Mouse (Mus musculus): ENCODE measurements around the gene Snx5.

Snx5 gene

DNA sequence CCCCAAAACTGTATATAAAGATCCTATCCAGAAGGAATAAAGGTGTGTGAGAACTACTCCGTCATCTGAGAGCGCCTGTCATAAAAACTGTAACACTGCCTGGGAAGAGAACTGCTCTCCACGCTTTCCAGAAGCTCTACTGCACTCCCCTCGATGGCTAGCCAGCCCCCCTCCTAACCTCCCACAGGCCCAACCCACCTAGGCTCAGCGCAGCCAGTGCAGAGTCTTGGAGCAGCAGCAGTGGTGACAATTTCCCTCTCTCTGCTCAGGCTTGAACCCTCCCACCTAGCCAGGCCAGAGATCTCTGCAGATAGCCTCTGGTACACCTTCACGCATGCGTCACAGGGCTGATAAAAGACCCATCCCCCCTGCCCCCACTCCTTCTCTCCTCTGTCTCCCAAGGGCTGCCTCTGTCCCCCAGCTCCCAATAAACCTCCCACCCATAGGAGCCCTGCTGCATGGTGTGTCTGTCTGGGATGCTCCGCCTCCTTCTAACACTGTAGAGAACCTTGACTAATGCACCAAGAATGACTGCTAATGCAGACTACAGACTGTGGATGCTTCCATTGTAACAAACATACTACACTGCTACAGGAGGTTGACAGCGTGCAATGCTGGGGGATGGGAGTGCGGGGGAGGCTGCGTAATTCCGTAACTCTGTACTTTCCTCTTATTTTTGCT lies 43.7 kb downstream of the Snx5 start:
- no peak for DNase-seq

DNA sequence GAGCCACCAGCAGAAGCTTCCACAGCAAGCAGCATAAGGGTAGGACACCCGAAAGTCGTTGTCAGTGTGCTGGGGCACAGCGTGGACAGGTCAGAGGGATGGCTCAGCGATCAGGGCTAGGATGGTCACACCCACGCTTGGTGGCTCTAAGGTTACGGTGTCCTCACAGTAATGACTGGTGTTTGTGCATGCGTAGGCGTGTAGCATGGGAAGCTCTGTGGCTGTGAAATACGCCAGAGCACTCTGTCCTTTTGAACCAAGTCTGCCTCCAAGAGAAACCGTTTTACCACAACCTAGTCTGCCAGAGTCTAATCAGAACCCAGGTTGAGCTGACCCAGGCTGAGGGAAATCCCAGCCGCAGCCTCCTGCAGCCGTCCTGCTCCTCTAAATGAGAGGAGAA lies 46.4 kb downstream of the Snx5 start:
- DNase-seq, result no peak

DNA sequence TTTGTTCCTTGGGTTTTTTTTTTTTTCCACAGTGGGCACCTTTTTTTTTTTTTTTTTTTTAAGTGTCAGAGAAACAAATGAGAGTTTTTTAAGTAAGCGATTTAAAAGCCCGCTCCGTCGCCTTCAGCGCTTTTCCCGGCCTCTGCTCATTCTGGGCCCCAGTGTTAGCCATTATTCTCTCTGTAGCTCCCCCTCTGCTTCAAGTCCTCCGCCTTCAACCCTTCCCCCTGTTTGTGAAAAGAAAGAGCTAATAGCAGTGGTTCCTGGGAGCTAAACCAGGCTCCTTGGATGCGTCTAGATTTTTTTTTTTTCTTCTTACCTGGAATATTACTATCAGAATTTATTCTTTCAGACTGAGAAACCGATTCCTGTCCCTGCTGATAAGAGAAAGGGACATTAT lies 55.1 kb downstream of the Snx5 start:
- no peak for DNase-seq

DNA sequence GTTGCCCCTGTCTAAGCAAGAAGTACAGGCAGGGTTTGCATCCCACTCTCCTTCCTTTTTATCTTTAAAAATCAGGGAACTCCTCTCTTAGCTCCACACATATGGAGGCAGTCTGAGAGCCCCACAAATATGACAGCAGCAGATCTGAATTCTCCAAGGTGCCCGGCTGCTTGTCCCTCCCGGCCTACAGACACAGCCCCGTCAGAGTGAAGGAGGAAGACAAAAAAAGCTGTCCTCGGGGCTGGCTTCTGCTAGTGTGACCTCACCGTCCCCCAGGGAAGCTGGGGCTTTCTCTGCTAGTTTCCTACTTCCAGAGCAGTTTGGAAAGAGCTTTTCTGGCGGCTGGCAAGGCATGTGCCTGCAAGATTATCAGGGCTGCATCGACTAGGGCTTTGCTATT lies 55.5 kb downstream of the Snx5 start:
- peak; percentile 31 for DNase-seq

DNA sequence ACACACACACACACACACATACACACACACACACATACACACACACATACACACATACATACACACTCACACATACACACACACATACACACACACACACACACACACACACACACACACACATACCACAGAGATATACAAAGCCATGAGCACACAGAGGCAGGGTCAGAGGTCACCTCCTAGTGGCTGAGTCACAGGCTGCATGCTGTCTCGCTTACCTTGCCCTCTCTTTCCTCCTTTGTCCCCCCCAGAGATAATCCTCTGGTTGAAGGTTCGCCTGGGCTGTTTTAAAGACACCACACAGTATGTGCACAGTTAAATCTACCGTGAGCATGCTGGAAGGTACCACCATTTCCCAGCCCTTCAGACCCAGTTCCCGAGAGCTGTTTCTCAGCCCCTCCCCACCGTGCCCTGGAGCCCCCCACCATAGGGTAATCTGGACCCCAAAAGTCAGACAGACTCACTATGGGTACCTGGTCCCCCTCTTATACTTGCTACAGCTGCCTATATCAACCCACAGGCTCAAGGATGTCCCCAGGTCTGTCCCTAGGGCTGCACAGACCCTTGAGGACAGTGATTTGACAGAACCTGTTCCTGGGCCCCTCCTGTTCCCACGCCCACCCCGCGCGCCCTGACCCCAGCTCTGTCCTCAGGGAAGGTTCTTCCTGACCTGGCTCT lies 56.1 kb downstream of the Snx5 start:
- no peak for DNase-seq

DNA sequence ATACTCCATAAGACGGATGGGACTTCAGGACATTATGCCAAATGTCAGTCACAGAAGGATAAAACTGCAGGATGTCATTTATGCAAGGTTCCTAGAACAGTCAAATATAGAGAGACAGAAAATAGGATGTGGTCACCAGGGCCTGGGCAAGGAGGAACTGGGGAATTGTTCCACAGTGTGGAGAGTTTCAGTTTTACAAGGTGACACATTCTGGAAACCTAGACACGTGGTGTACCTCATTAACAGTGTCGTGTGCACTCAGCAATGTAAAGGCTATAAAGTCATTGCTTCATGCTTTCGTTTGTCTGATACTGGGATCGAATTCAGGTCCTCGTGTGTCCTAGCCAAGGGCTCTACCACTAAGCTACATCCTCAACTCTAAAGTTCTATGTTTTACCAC lies 56.9 kb downstream of the Snx5 start:
- DNase-seq, result no peak

DNA sequence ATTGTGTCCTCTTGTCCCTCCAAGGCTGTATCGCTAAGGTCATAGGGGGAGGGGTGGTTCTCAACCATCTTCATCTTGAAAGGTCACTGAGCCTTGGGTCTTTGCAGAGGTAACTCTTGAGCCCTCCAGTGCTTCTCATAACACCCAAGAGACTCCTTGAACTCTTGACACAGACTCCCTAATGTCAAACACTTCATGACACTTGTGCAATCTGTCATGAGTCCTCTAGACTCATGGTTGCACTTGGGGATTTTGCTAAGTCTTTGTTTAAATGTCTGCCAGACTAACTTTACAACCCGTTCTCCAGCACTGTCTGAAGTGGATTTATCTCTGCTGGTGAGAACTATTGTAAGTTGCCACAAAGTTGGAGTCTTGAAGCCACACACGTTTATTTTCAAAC lies 61.3 kb downstream of the Snx5 start:
- peak; percentile 24 for DNase-seq

DNA sequence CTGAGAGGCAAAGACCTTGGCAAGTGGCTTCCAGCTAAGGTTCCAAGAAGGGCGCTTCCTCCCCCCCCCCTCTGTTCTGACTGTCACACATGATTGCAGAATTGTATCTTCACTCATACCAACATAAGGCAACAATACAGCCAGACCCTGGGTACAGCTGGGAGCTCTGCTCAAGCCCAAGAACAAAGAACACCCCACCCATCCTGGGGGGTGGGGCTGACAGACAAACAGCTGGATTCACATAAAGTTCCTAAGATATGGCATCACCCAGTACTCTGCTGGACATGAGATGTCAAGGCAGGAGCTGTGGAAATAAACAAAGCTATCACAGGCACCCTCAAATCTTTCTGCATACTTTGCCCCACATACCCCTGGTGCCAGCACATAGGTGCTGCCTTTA lies 63.3 kb downstream of the Snx5 start:
- peak; percentile 52 for DNase-seq

DNA sequence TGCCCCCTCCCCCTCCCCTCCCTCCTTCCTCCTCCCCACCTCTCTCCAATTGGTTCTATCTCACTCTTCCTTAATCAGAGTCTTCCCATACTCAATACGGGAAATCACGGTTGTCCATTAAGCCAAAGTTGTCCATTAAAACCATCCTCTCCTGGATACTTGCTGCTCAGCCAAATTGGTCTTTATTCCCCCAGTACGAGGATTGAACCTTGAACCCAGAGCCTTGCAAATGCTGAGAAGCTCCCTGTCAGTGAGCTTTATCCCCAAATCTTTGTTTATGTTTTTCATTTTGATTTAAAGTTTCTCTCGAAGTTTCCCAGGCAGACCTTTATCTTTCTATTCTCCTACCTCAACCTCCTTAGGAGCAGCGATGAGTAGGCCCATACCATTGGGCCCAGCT lies 67.7 kb downstream of the Snx5 start:
- DNase-seq, result no peak

DNA sequence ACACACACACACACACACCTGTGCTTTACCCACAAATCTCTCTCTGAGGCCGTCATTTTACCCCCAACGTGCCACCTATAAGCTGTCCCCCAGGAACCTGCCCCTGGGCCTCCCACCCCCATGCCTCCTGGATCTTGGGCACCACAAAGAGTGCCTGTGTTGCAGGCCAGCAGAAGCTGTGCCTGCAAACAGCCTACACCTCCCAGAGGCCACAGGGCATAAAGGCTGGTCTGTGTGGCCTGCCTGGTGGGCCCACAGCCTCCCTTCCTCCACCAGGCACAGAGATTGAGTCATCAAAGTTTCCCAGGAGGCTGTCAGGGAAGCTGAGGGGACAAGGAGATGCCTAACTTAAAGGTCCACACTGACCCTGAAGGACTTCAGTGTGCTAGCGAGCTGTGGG lies 68.1 kb downstream of the Snx5 start:
- DNase-seq, result no peak

DNA sequence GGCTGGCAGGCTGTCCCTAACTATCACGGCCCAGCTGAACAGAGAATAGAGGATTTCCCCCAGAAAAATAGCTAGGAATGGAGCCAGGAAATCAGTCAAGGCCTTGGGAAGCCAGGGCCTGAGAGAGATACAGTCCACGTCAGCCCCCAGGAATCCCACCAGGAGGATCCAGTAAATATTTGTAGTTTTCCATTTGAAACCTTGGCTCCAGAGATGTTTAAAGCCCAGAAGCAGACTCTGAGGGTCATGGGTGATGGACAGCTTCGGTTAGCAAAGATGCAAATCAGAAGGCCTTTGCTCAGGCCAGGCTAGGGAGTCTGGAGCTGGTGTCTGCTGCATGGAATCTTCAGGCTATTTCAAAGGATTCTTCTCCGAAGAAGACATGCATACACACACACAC lies 68.6 kb downstream of the Snx5 start:
- peak; percentile 35 for DNase-seq
